In the genomic region with DNA sequence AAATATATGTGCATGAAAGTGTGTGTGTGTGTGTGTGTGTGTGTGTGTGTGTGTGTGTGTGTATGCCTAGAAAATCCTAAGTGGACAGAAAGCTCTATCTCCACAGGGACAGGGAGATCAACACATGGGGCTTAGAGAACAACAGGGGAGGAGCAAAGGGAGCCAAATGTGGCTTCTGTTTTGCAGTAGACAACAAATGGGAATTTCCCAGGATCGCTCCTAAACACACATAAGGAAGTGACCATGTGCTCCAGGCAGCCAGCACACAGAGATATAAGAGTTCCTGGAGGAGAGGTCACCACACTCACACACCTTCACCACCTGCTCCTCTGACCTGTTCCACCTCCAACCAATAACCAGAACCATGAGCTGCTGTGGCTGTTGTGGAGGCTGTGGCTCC, we compare ENCODE assay signal across 24 mouse cellular contexts. TPM values are rescaled to one million over a fixed set of nuclear protein-coding genes. Genes with fewer than 3 reads are reported as not detected.
"Had no signal": no experiment of that assay in that cellular context is flagged by ENCODE, and none has a peak within 500 bp of the region (broad histone marks: within the 10 kb centered on the region; RNA-seq: fewer than 3 reads in every experiment).

TSS of gene Krtap5-3 (plus strand) at position 301 of the 400 bp plus-strand sequence.

- H3K36me3 ChIP-seq: neural tube, embryonic 12.5 days; neural tube, embryonic 13.5 days; neural tube, embryonic 15.5 days; stomach, embryonic 15.5 days had no signal

- H3K9me3 ChIP-seq: neural tube, embryonic 12.5 days; neural tube, embryonic 13.5 days; neural tube, embryonic 15.5 days; stomach, embryonic 15.5 days had no signal

- H3K27me3 ChIP-seq: neural tube, embryonic 12.5 days; neural tube, embryonic 13.5 days; neural tube, embryonic 15.5 days; stomach, embryonic 15.5 days had no signal

- DNase-seq: retina, postnatal 1 day; right cerebral cortex, adult 18-20 months; right cerebral cortex, postnatal 14 days; right cerebral cortex, postnatal 25 days; right cerebral cortex, postnatal 4 days; spleen, adult 18-20 months; thymus, adult 18-20 months; thymus, adult 2 months; thymus, postnatal 14 days; thymus, postnatal 36 days; thymus, postnatal 4 days had no signal

- H3K4me1 ChIP-seq: neural tube, embryonic 12.5 days; neural tube, embryonic 13.5 days; neural tube, embryonic 15.5 days; stomach, embryonic 15.5 days had no signal

- H3K4me3 ChIP-seq: neural tube, embryonic 12.5 days; neural tube, embryonic 13.5 days; neural tube, embryonic 15.5 days; stomach, embryonic 15.5 days had no signal

- H3K27ac ChIP-seq: neural tube, embryonic 12.5 days; neural tube, embryonic 13.5 days; neural tube, embryonic 15.5 days; stomach, embryonic 15.5 days had no signal

- H3K4me2 ChIP-seq: neural tube, embryonic 12.5 days; neural tube, embryonic 13.5 days; neural tube, embryonic 15.5 days; stomach, embryonic 15.5 days had no signal

- H3K9ac ChIP-seq: neural tube, embryonic 12.5 days; neural tube, embryonic 13.5 days; neural tube, embryonic 15.5 days; stomach, embryonic 15.5 days had no signal

RNA-seq across cellular contexts. Expression of gene Krtap5-3, which starts in this region (rescaled TPM):
- total RNA-seq: neutrophil, adult 5-6 weeks had no signal
- polyA plus RNA-seq: neural tube, embryonic 11.5 days; neural tube, embryonic 12.5 days; neural tube, embryonic 13.5 days; neural tube, embryonic 14.5 days; neural tube, embryonic 15.5 days; spleen, adult 2 months; stomach, embryonic 14.5 days; stomach, embryonic 15.5 days; stomach, embryonic 16.5 days; testis, adult 2 months; thymus, adult 2 months; thymus, postnatal 0 days; urinary bladder, adult 2 months had no signal
